Mouse (Mus musculus): ENCODE results near the gene Gm45753. TPM values are rescaled to one million over a fixed set of nuclear protein-coding genes. Genes with fewer than 3 reads are reported as not detected.

Gene Gm45753
- polyA plus RNA-seq, 1 experiment from 2014 or later = not detected

- H3K9me3 ChIP-seq (replicated peaks) = no peaks in the 10 kb centered on the region
- H3K27ac ChIP-seq = no peak overlapping the region
- no peak overlapping the region for H3K4me3 ChIP-seq
- no peak for ATAC-seq (replicated peaks; ENCODE audit: insufficient number of reproducible peaks, insufficient read depth, low FRiP score, low read depth)
- WGBS = 90% methylated on average over 1 of the region's 1 CpGs
- no peaks in the 10 kb centered on the region for H3K27me3 ChIP-seq
- no peak overlapping the region for H3K4me2 ChIP-seq
- no peak overlapping the region for H3K9ac ChIP-seq
- no peaks in the 10 kb centered on the region for H3K36me3 ChIP-seq
- no peaks in the 10 kb centered on the region for H3K4me1 ChIP-seq (replicated peaks)
Measured at GRCm38 (mm10) chr8:45253586-45253985, 54.7 kb downstream of the Gm45753 start.

- no peak overlapping the region for H3K9ac ChIP-seq
- no peaks in the 10 kb centered on the region for H3K9me3 ChIP-seq (replicated peaks)
- ATAC-seq (replicated peaks; ENCODE audit: insufficient number of reproducible peaks, insufficient read depth, low FRiP score, low read depth) = no peak
- H3K4me2 ChIP-seq = no peak overlapping the region
- no peak overlapping the region for H3K4me3 ChIP-seq
- no peaks in the 10 kb centered on the region for H3K4me1 ChIP-seq (replicated peaks)
- no peaks in the 10 kb centered on the region for H3K27me3 ChIP-seq
- no peak overlapping the region for H3K27ac ChIP-seq
- no peaks in the 10 kb centered on the region for H3K36me3 ChIP-seq
- WGBS = 46% methylated on average over 2 of the region's 2 CpGs
Measured at GRCm38 (mm10) chr8:45253111-45253510, 55.2 kb downstream of the Gm45753 start.

GRCm38 (mm10) chr8:45246307-45246706, 62.0 kb downstream of the Gm45753 start:
- H3K9ac ChIP-seq = no peak overlapping the region
- no peak overlapping the region for H3K4me3 ChIP-seq
- 59% methylated on average over 7 of the region's 7 CpGs for WGBS
- H3K4me2 ChIP-seq = no peak overlapping the region
- no peaks in the 10 kb centered on the region for H3K9me3 ChIP-seq (replicated peaks)
- no peaks in the 10 kb centered on the region for H3K27me3 ChIP-seq
- no peaks in the 10 kb centered on the region for H3K36me3 ChIP-seq
- no peak for ATAC-seq (replicated peaks; ENCODE audit: insufficient number of reproducible peaks, insufficient read depth, low FRiP score, low read depth)
- no peak overlapping the region for H3K27ac ChIP-seq
- H3K4me1 ChIP-seq (replicated peaks) = no peaks in the 10 kb centered on the region

DNA sequence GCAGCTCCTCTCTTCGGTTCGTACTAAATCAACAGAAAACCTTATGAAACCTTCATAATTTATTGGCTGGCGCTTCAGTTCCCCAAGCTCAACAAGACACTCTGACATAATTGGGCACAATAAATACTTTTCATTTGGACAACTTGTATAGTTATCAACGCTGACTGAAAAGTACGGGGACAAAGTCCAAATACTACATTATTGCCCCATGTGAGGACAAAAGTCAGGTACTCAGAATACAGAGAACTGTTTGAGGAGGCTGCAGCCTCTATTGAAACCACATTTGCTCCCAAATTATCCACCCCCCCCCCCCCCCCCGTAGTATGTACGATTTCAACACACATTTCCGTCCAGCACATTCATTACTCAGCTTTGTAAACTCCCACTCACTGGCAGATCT, 68.9 kb downstream of the Gm45753 start:
- Histone ChIP-seq H3K9me3 (replicated peaks) (no peaks in the 10 kb centered on the region), H3K4me3 (no peak overlapping the region), H3K36me3 (no peaks in the 10 kb centered on the region), H3K27me3 (peaks cover 14% of the 10 kb centered on the region), H3K4me2 (no peak overlapping the region), H3K27ac (no peak overlapping the region), H3K4me1 (replicated peaks) (no peaks in the 10 kb centered on the region), H3K9ac (no peak overlapping the region)
- WGBS = 78% methylated on average over 8 of the region's 8 CpGs
- no peak for ATAC-seq (replicated peaks; ENCODE audit: insufficient number of reproducible peaks, insufficient read depth, low FRiP score, low read depth)

- H3K9me3 ChIP-seq (replicated peaks) = no peaks in the 10 kb centered on the region
- no peak overlapping the region for H3K4me2 ChIP-seq
- 25% methylated on average over 3 of the region's 3 CpGs for WGBS
Measured at GRCm38 (mm10) chr8:45238282-45238681, 70.0 kb downstream of the Gm45753 start.

GRCm38 (mm10) chr8:45236164-45236912, 71.9 kb downstream of the Gm45753 start:
- Histone ChIP-seq H3K4me3 (no peak overlapping the region), H3K4me1 (replicated peaks) (no peaks in the 10 kb centered on the region), H3K36me3 (no peaks in the 10 kb centered on the region), H3K27ac (no peak overlapping the region), H3K9ac (no peak overlapping the region), H3K27me3 (peaks cover 14% of the 10 kb centered on the region), H3K9me3 (replicated peaks) (no peaks in the 10 kb centered on the region), H3K4me2 (peak overlapping the region; percentile 28; the same call in 1 of the 2 replicates)
- ATAC-seq (replicated peaks; ENCODE audit: insufficient number of reproducible peaks, insufficient read depth, low FRiP score, low read depth) = no peak
- 22% methylated on average over 14 of the region's 14 CpGs for WGBS

More at GRCm38 (mm10) chr8:45238282-45238681, 70.0 kb downstream of the Gm45753 start:
- Histone ChIP-seq H3K36me3 (no peaks in the 10 kb centered on the region), H3K27ac (no peak overlapping the region), H3K27me3 (peaks cover 14% of the 10 kb centered on the region), H3K9ac (no peak overlapping the region), H3K4me3 (no peak overlapping the region), H3K4me1 (replicated peaks) (no peaks in the 10 kb centered on the region)
- no peak for ATAC-seq (replicated peaks; ENCODE audit: insufficient number of reproducible peaks, insufficient read depth, low FRiP score, low read depth)

DNA sequence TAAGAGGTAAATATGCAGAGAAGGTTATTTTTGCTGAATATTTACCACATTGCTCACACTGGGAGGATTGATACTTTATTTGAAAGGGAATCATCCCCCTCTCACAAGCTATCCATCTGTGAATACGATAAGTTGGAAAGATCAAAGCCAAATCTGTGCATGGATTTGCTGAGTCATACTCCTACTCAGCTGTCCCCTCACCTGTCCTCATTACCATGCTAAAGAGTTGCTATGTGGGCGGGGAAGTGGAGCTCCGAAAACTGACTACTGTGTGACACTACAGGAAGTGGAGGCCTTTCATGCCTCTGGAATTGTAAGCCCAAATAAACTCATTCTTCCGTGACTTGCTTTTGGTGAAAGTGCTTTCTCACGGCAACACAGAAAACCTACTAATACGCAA, 73.0 kb downstream of the Gm45753 start:
- no peaks in the 10 kb centered on the region for H3K36me3 ChIP-seq
- H3K4me3 ChIP-seq = no peak overlapping the region
- H3K27me3 ChIP-seq = peaks cover 11% of the 10 kb centered on the region
- no peaks in the 10 kb centered on the region for H3K9me3 ChIP-seq (replicated peaks)
- ATAC-seq (replicated peaks; ENCODE audit: insufficient number of reproducible peaks, insufficient read depth, low FRiP score, low read depth) = no peak
- H3K4me1 ChIP-seq (replicated peaks) = no peaks in the 10 kb centered on the region
- no peak overlapping the region for H3K4me2 ChIP-seq
- H3K9ac ChIP-seq = no peak overlapping the region
- no peak overlapping the region for H3K27ac ChIP-seq
- WGBS = 81% methylated on average over 6 of the region's 6 CpGs

DNA sequence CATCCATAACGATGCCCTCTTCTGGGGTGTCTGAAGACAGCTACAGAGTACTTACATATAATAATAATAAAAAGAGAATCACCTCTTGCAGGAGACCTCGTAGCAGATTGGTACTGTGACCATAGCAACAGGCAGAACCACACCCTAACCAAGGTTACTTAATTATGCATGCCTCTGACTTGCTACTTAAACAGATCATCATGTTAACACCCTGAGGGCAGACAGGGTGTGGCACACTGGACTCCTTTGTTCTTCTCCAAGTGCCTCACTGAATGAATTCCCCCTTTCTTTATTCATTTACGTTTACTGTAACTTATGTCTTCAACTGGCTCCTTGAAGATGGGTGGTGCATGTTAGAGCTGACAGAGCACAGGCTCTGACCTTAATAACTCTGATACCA, 75.0 kb downstream of the Gm45753 start:
- ATAC-seq (replicated peaks; ENCODE audit: insufficient number of reproducible peaks, insufficient read depth, low FRiP score, low read depth) = no peak
- Histone ChIP-seq H3K27me3 (peaks cover 11% of the 10 kb centered on the region), H3K36me3 (no peaks in the 10 kb centered on the region), H3K4me2 (no peak overlapping the region), H3K9me3 (replicated peaks) (no peaks in the 10 kb centered on the region), H3K4me1 (replicated peaks) (no peaks in the 10 kb centered on the region), H3K9ac (no peak overlapping the region), H3K4me3 (no peak overlapping the region), H3K27ac (no peak overlapping the region)
- 74% methylated on average over 3 of the region's 3 CpGs for WGBS

Other genes starting within 250 kb of the Gm45753 start
- gene Mtnr1a, start 239.3 kb downstream of the Gm45753 start, polyA plus RNA-seq (2015; fragmentation: Nextera tagmentation; extraction: Ambion mirVana) = not detected in 2 replicates
- gene F11, start 46.4 kb downstream of the Gm45753 start, polyA plus RNA-seq (2015; fragmentation: Nextera tagmentation; extraction: Ambion mirVana) = 0.32 TPM in 1 of 2 replicates, not detected in the other
- gene Klkb1, start 13.6 kb downstream of the Gm45753 start, polyA plus RNA-seq (2015; fragmentation: Nextera tagmentation; extraction: Ambion mirVana) = 0.08 TPM in 1 of 2 replicates, not detected in the other
- 0.60 and 1.0 TPM in 2 replicates for gene Cyp4v3, start 24.8 kb upstream of the Gm45753 start, polyA plus RNA-seq (2015; fragmentation: Nextera tagmentation; extraction: Ambion mirVana)
- 3.6 and 5.1 TPM in 2 replicates for gene Fam149a, start 73.8 kb upstream of the Gm45753 start, polyA plus RNA-seq (2015; fragmentation: Nextera tagmentation; extraction: Ambion mirVana)
- gene Tlr3, start 102.6 kb upstream of the Gm45753 start, polyA plus RNA-seq (2015; fragmentation: Nextera tagmentation; extraction: Ambion mirVana) = 2.4 and 2.5 TPM in 2 replicates
- 307 and 382 TPM in 2 replicates for gene Sorbs2, start 199.3 kb upstream of the Gm45753 start, polyA plus RNA-seq (2015; fragmentation: Nextera tagmentation; extraction: Ambion mirVana)

All from heart, embryonic 15.5 days (tissue).